Mouse (Mus musculus) mature B cell (primary cell): ENCODE data around the gene Gm17542.
"Not testable (repeated sequence)": the region's sequence is repeated elsewhere in the genome, so short reads cannot be mapped to it uniquely, and the experiment has no call there.

Experiments used
- in situ Hi-C: fragments of 300-500 bp; cut with MboI; formaldehyde crosslinking; loops from 2 replicates; pipeline ENCODE4 v1.14.3; 2019

The Gm17542 gene

DNA sequence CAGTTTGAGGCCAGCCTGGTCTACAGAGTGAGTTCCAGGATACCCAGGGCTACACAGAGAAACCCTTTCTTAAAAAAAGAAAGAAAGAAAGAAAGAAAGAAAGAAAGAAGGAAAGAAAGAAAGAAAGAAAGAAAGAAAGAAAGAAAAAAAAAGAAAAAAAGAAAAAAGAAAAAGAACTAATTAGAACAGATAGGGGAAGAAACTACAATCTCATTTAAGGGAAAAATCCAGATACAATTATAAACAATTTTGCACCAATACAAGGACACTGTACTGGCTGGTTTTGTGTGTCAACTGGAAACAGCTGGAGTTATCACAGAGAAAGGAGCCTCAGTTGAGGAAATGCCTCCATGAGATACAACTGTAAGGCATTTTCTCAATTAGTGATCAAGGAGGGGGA, at the start of gene Gm17542:
Gene Gm17542, minus strand, starts transcription at position 101 of the 400 bp plus-strand sequence.
- in situ Hi-C loops = not testable (repeated sequence)

DNA sequence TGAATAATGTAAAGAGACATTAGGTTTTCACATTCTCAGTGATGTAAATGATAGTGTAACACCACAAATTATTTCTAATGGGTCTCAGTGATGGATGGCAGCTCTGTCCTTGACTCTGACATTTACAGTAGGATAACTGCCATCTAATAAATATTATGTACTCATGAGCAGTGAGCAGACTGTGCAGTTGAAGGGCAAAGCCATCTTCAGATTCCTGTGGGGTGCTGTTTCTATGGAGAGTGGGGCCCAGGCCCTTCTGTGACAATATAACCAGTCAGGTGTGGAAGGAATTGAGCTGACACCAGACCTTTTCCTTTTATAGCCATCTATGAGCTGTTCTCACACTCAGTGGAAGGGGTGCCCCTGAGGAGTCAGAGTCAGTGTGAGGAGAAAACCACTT, 21.8 kb upstream of the Gm17542 start:
- in situ Hi-C loops = no loop called here

DNA sequence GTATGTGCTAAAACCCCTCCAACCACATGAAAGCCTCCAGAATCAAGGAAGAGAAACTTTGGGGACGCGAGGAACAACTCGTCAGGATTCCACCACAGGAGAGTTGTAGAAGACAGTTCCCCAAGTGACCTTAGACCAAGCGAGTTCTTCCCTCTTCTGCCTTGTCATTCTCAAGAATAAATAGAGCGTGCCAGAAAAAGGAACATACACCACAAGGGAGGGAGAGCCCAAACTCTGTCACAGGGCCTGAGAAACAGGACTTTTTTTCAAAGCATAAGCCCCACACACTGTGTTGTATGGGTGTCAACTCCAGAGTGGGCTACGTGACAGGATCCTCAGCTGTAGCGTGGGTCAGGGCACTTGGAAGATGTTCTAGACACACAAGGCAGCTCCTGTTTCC, 20.1 kb upstream of the Gm17542 start:
- in situ Hi-C loops = no loop called here

DNA sequence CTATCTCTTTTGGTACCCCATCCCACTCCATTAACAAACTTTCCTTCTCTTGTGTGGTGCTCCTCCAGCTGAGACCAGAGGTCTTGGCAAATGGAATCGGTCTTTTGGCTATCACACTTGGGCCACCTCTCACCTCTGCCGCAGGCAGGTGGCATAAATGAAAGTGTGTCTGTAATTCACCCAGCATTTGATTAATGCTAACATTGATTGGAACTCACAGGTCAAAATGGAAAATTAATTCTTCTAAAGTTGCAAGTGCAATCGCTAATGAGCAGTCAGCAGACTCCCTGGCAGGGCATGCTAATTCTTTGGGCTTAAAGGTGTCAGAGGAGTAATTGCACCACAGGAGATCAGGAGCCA, 3.2 kb downstream of the Gm17542 start:
- in situ Hi-C loops = no loop called here

DNA sequence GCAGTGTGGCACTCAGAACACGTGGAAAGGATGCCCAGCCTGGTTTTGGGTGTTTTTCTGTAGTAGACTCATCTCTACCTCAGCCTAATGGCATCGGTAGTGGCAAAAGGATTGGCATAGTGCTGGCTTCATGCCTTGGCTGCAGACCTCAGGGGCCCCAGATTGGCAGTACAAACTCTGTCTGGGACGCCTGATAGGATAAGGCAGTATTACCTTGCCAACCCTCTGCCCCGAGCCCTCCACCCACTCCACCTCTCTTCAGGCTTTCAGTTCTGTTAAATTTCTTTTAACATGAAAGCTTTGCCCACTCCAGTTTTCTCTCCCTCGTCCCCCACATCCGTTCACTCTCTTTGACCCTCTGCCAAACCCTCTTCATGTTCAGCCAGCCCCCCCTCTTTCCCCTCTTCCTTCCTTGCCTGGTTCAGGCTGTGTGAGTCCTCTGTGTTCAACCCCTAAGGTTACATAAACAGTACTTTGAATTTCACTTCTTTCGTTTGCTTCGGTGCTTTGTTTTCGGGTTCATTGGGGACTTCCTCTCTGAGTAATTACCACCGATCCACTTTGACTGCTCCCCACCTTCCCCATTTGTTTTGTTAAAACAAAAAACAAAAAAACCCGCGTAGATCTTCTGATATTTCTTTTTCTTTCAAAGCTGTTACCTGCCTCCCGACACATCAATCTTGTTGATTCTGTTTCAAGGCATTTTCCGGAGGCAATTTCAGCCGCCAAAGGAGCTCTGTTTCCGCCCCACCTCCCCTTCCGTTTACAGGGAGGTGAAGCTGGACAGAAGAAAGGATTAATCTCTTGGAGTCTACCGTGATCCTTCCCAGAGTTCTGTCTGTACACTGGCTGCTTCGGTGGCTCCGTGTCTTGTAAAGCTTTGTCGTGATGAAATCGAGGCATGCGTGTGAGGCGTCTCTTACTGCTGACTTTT, 3.9 kb downstream of the Gm17542 start:
- in situ Hi-C loops = no loop called here

DNA sequence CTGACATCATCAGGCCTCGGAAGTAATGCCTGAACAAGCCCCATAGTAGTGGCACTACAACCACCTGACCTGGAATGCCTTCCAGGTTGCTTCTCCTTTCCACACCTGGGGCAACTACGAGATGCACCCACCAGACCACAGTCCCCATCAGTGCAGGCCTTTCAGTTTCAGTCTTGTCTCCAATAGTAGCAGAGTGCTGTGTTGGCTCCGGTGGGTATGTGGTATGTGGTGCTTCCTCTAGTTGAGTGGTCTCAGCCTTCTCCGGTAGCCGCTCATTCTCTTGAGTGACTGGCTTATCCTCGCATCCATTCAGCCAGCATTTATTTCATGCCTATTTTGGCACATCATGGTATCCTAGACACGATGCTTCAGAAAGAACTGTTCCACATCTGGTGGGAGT, 4.8 kb downstream of the Gm17542 start:
- in situ Hi-C loops = no loop called here

DNA sequence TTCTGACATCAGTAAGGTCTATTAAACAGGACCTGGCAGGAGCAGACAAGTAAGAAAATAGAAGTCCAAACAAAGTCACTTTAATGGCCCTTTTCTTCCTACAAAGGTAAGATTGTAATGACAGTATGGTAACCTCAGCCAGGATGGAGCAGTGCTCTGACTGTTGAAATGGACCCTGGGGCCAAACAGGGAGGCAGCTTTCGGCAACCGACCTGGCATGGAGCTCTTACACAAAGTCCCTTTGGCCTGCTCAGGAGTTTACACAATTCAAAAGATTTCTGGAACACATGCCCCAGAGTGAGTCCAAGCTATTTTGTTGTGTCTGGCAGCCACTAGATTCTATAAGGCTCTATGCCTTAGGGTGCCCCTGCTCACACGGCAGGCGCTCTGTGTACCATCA, 9.0 kb downstream of the Gm17542 start:
- in situ Hi-C loops = no loop called here

DNA sequence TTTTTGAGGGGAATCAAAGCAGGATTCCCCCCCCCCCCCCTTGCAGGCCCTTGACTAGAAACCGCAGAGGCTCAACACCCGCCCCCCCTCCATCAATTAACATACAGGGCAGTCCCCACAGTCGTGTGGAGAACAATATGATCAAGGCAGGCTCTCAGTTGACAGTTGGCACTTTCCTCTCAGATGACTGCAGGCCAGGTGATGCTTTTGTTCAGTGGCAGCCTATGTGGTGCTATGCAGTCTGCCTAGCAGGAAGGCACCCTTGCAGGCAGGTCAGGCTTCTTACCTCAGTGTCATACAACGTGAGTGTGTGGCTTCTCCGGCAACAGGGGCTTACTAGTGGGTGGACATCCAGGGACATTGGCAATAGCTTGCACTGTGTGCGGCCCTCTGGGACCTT, 17.4 kb downstream of the Gm17542 start:
- in situ Hi-C loops = no loop called here

DNA sequence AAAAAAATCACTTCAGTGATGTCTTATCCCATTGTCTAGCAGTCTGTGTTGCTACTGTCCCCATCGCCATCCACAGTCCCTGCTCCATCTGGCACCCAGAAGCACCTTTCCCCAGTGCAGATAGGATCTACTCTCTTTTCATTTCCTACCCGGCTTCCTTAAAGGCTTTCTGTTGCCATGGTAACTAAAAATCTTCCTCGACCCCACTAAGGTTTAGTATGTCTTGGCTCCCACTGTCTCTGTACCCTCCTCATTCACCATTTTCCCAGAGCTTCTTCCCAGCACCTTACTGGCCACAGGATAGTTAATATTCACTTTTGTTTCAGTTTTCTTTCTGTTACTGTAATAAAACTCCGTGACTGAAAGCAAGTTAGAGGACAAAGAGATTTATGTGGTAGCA, 17.9 kb downstream of the Gm17542 start:
- in situ Hi-C loops = no loop called here

DNA sequence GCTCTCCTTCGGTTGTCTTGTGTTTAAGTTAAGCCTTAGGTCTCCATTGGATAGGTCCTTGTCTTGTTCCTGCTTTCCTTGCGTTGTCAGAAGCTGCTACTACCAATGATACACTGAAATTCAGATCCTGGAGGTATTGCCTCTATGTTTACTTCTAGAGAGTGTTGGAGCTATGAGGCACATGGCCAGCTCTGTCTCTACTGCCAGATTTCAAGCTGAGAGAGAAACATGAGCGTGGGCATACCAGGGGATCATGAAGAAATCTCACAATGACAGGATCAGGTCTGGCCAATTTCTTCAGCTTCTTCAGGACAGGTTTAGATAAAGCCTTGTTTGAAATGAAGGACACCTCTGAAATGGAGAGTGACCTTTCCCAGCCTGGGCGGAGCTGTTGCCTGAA, 19.1 kb downstream of the Gm17542 start:
- in situ Hi-C loops = no loop called here

DNA sequence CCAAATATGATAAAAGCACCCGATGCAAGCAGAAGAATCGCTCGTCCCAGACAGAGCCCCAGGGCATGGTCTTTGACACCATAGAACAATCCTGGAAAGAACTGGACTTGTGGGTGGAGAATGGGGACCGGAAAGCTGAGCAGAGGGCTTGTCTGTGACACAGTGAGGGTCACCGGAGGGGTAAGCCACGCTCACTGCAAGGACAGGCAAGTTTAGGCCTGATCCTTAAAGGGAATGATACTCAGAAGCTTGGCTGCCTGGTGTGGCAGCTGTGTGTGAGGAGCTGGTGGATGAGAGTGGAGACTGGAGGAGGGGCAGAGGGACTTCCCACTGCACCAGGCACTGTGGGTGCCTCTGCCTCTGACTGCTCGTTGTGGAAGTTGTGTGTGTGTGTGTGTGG, 27.0 kb downstream of the Gm17542 start:
- in situ Hi-C loops = no loop called here

DNA sequence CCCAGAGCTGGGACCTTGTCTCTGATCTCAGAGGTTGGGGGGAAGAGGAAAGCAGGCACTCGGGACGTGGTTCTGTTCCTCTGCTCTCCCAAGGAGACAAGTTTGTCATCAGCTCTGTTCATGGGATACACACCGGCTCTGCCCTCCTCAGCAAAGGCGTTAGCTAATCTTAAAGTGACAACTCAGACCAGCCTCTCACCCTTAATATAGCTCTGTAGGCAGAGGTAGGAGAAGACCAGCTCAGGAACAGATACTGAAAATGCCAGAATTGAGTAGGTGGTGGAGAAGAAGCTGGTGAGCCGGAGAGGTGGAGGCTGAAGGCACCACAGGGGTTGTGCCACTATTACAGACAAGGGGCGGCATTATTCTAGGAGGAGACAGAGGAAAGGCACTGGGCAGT, 38.7 kb downstream of the Gm17542 start:
- in situ Hi-C loops = no loop called here

DNA sequence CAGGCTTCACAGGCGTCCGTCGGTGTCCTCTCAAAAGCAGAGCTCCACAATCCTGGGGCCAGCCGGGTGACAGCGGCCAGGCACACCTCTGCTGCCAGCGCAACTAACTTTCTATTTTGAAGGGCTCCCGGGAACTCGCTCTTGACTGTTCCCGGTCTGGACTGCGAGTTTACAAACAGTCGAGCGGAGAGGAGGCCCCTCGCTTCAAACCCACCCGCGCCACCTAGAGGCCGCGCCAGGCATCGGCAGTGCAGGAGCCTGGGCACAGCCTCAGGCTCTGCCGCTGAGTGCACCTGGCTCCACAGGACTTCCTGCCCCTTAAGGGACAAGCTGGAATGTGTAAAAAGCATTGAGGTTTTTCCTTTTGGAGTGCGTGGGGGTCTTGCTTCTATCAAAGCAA, 42.5 kb downstream of the Gm17542 start, which contains the start of gene Edar:
Gene Edar, minus strand, starts transcription at position 122 of the 400 bp plus-strand sequence.
- in situ Hi-C loops = no loop called here

DNA sequence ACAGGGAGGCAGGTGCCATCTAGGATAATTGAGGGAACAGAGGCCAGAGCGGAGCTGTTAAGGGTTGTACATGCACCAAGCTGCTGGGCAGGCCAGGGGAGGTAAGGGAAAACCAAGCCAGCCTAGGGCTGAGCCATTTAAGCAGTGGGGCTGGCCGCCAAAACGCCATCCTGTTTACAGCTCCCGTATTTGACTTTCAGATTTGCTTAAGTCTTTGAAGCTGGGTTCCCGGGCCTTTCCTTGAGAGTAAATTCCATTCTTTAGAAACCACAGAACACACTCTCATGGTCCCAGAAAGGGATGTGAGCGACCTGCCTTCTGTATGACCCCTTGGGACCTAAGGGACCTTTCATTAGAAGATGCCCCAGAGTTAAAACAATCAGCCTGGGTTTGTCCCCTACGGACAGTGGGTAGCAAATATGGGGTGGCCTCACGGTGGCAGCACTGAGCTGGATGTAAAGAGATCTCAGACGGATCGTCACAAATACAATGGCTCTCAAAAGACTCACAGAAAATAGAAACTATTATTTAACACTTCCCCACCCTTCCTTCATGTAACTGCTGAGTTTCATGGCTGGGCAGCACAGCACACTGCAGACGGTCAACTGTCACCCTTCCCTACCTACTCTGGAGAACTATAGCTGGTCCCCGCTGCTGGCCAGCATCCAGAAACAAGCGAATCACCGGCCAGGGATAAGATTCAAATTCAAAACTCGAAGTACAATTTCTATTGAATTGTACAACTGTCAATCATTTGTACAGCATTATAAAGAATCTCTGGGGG, 44.5 kb downstream of the Gm17542 start:
- in situ Hi-C loops = no loop called here

DNA sequence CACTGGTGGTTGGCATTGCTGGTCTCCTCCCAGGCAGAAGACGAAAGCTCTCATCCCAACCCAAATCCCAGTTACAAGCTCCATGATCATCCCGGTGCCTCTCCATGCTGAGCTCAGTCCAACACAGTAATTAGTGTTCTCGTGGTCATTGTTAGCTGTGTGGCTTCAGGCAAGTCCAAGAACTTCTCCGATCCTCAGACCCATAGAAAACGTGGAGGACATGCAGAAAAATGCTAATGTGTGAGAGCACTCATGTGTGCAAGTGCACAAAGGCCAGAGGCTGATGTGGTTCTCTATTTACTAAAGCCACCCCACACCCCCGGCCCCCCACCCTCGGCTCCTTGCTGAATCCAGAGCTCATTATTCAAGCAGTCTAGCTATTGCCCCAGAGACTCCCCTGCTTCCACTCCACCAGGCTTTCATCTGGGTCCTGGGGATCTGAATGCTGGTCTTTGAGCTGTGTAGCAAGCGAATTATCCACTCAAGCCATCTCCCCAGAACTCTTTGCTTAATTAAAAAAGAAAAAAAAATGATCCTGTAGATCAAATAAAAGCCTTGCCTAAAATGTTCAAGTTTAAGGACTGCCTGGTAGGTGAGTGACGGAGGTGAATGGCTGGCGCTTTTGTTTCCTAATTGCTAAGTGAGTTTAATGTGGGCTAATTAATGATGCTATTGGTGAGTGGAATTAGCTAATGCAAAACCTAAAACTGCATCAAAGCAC, 45.3 kb downstream of the Gm17542 start:
- in situ Hi-C loops = no loop called here

DNA sequence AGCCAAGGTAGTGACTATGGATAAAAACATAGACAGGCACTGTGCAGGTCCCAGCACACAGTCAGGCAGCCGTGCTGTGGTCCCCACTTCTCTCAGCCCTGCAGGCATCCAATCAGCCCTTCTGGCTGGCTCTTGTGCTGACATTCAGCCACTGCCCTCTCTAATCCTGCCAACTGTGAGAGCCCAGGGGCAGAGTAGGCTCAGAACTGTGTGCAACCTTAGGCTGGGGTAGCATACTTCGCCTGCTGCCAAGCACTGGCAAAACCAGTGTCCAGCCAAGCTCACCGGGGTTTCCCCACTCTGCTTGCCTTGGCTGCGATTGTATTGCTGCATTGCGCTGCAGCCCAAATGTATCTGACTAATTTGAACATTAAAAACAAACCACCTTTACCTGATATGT, 54.1 kb downstream of the Gm17542 start:
- in situ Hi-C loops = no loop called here
